In the genomic region with DNA sequence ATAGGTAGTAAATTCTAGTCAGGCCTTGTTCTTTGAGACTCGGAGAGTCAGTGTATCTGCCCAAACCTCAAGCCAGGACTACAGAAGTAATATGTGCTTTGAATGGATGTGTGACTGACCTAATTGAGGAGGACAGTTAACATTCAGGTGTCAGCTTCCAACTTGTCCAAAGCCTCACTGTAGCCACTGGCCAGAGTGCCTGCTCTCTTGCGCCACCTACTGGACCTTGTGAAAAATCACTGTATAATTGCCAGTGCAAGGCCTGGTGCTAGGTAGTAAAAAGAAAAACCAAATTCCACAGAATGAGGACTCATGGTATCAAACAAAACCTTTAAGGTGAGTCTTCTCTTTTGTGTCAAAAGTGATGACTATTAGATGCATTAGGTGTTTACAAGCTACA, we compare ENCODE assay signal across 8 mouse cellular contexts.
DNase-seq lines count a peak whose midpoint lies in the region; TF ChIP-seq lines count a peak whose summit lies in the region.
"Had no signal": no experiment of that assay in that cellular context is flagged by ENCODE, and none has a peak within 500 bp of the region (broad histone marks: within the 10 kb centered on the region; RNA-seq: fewer than 3 reads in every experiment).

No protein-coding gene starts in this region.

- no peaks in the 10 kb centered on the region for H3K36me3 ChIP-seq in small intestine, adult 2 months (ENCODE audit: control insufficient read depth, insufficient read depth, low read length)
- H3K36me3 ChIP-seq: lung, embryonic 15.5 days had no signal

- peak; percentile 63 for DNase-seq in Muller cell, postnatal 12 days (ENCODE audit: inconsistent ontology term)
- DNase-seq in heart, postnatal 36 days: peak; percentile 61 to 69
- DNase-seq in layer of hippocampus, adult 2 months (ENCODE audit: low spot score in 2 of 2): peak; percentile 4 to 59
- peak; percentile 69 for DNase-seq in lung, postnatal 25 days (ENCODE audit: low spot score)

- H3K4me3 ChIP-seq in bone marrow, adult 2 months (replicated peaks; ENCODE audit: control insufficient read depth, low read depth, low read length): no peak overlapping the region
- H3K4me3 ChIP-seq in embryonic fibroblast, embryonic 13.5 days (ENCODE audit: insufficient read depth, low read length): no peak overlapping the region
- no peak overlapping the region for H3K4me3 ChIP-seq in layer of hippocampus, adult 2 months
- H3K4me3 ChIP-seq in small intestine, adult 2 months (ENCODE audit: low read depth, low read length): no peak overlapping the region
- H3K4me3 ChIP-seq: lung, embryonic 15.5 days had no signal

- peak; percentile 98 for TF ChIP-seq CTCF in bone marrow, adult 2 months (IDR thresholded peaks at IDR 0.05; ENCODE audit: control insufficient read depth, insufficient read depth, low read length)
- TF ChIP-seq CTCF in embryonic fibroblast, embryonic 13.5 days (IDR thresholded peaks at IDR 0.05; ENCODE audit: borderline replicate concordance, insufficient read depth, low read length): peak; percentile 88
- TF ChIP-seq CTCF in layer of hippocampus, adult 2 months (conservative IDR thresholded peaks at IDR 0.05): peak; percentile 97
- TF ChIP-seq CTCF in small intestine, adult 2 months (IDR thresholded peaks at IDR 0.05; ENCODE audit: extremely low read depth, insufficient read length, insufficient replicate concordance, low read depth, low read length): peak; percentile 87; the same call in 1 of the 2 replicates

- H3K4me1 ChIP-seq in bone marrow, adult 2 months (ENCODE audit: control insufficient read depth, insufficient read depth, low read length): no peaks in the 10 kb centered on the region
- H3K4me1 ChIP-seq in embryonic fibroblast, embryonic 13.5 days (ENCODE audit: control insufficient read depth, insufficient read depth, low read length): no peaks in the 10 kb centered on the region
- H3K4me1 ChIP-seq in small intestine, adult 2 months (ENCODE audit: control insufficient read depth, insufficient read depth, insufficient read length, low read length): no peaks in the 10 kb centered on the region
- H3K4me1 ChIP-seq: lung, embryonic 15.5 days had no signal

- TF ChIP-seq POLR2A in bone marrow, adult 2 months (IDR thresholded peaks at IDR 0.05; ENCODE audit: borderline replicate concordance, control insufficient read depth, low read depth, low read length): no peak
- no peak for TF ChIP-seq POLR2A in embryonic fibroblast, embryonic 13.5 days (IDR thresholded peaks at IDR 0.05; ENCODE audit: low read depth, low read length)
- no peak for TF ChIP-seq POLR2A in small intestine, adult 2 months (IDR thresholded peaks at IDR 0.05; ENCODE audit: low read depth, low read length)

- WGBS in bone marrow, adult 2 months: 27% methylated on average over 2 of the region's 2 CpGs
- 34% methylated on average over 2 of the region's 2 CpGs for WGBS in small intestine, adult 2 months

- no peak overlapping the region for H3K27ac ChIP-seq in bone marrow, adult 2 months (ENCODE audit: control insufficient read depth, insufficient read depth, low read depth, low read length, poor library complexity)
- H3K27ac ChIP-seq in embryonic fibroblast, embryonic 13.5 days (ENCODE audit: insufficient read depth, low read length): no peak overlapping the region
- H3K27ac ChIP-seq in layer of hippocampus, adult 2 months: no peak overlapping the region
- no peak overlapping the region for H3K27ac ChIP-seq in small intestine, adult 2 months (ENCODE audit: insufficient read depth, low read depth, low read length)
- H3K27ac ChIP-seq: lung, embryonic 15.5 days had no signal

- no peaks in the 10 kb centered on the region for H3K27me3 ChIP-seq in small intestine, adult 2 months (ENCODE audit: control insufficient read depth, insufficient read depth, low read length)
- H3K27me3 ChIP-seq: lung, embryonic 15.5 days had no signal

- intact Hi-C loops in heart, postnatal 36 days (cut with DNase I): loop anchor here (1.0 to 10.0 kb wide), 5 partner anchors 259 to 803 kb away; no protein-coding TSS in a partner anchor
